In genomic region chr11:32805958-32806357, GRCm38 (mm10) we compare ENCODE assay signal across 10 mouse cellular contexts. TPM values are rescaled to one million over a fixed set of nuclear protein-coding genes. Genes with fewer than 3 reads are reported as not detected.
A peak's percentile ranks its signal among the peaks of the same experiment; 100 is the strongest.
DNase-seq lines count a peak whose midpoint lies in the region; ATAC-seq and TF ChIP-seq lines count a peak whose summit lies in the region.
"Had no signal": no experiment of that assay in that cellular context is flagged by ENCODE, and none has a peak within 500 bp of the region (broad histone marks: within the 10 kb centered on the region; RNA-seq: fewer than 3 reads in every experiment).

No protein-coding gene starts in this region.

- in situ Hi-C loops in CH12.LX (cut with MboI; ENCODE audit: low pct_ligation_motif_present, low pct_unique_long_range_greater_than_20kb, low sequenced_read_pairs) = no loop called here

- peaks cover 10 to 36% of the 10 kb centered on the region in 2 experiments for H3K4me1 ChIP-seq in CH12.LX (ENCODE audit: control insufficient read depth in 1 of 2, insufficient read depth in 2 of 2)
- peaks cover 4% of the 10 kb centered on the region; the same call in 1 of the 2 replicates for H3K4me1 ChIP-seq in kidney, embryonic 14.5 days (ENCODE audit: control insufficient read depth, insufficient read depth, low read length)

- H3K79me2 ChIP-seq in CH12.LX (replicated peaks; ENCODE audit: control insufficient read depth, extremely low read depth, insufficient read depth, poor library complexity, severe bottlenecking) = no peaks in the 10 kb centered on the region

- no peak overlapping the region for H3K9ac ChIP-seq in CH12.LX (ENCODE audit: insufficient read depth, low read depth)
- H3K9ac ChIP-seq in kidney, embryonic 14.5 days (ENCODE audit: low read depth, low read length) = no peak overlapping the region
- H3K9ac ChIP-seq: embryonic facial prominence, embryonic 15.5 days; limb, embryonic 15.5 days had no signal

- H3K27ac ChIP-seq in layer of hippocampus, adult 2 months = no peak overlapping the region
- no peak overlapping the region for H3K27ac ChIP-seq in CH12.LX (ENCODE audit: insufficient read depth, low read depth)
- H3K27ac ChIP-seq in kidney, embryonic 14.5 days (ENCODE audit: low read depth, low read length) = no peak overlapping the region
- H3K27ac ChIP-seq: embryonic facial prominence, embryonic 15.5 days; limb, embryonic 15.5 days had no signal

- peak; percentile 75 for TF ChIP-seq RAD21 in CH12.LX (IDR thresholded peaks at IDR 0.05; ENCODE audit: low read depth, low read length)

- 14% methylated on average over 2 of the region's 2 CpGs for WGBS in kidney, embryonic 14.5 days

- peak; percentile 68; the same call in 1 of the 2 replicates for ATAC-seq in kidney, embryonic 14.5 days (ENCODE audit: low FRiP score, low TSS enrichment)
- ATAC-seq in megakaryocyte, adult 5-6 weeks (ENCODE audit: poor library complexity, severe bottlenecking) = no peak

- H3K4me3 ChIP-seq in layer of hippocampus, adult 2 months = no peak overlapping the region
- H3K4me3 ChIP-seq in CH12.LX (replicated peaks in 1 of 3; ENCODE audit: low read depth in 2 of 3, low read length in 2 of 3, poor library complexity in 1 of 3) = no peak overlapping the region
- no peak overlapping the region for H3K4me3 ChIP-seq in kidney, embryonic 14.5 days (ENCODE audit: low read length)
- H3K4me3 ChIP-seq: embryonic facial prominence, embryonic 15.5 days; limb, embryonic 15.5 days had no signal

- dilution Hi-C loops in CH12.LX (cut with MboI; ENCODE audit: extremely low pct_ligation_motif_present, extremely low pct_unique_long_range_greater_than_20kb, low sequenced_read_pairs) = no loop called here

- no peak overlapping the region for H3K4me2 ChIP-seq in CH12.LX (ENCODE audit: insufficient read depth, low read depth, poor library complexity, severe bottlenecking)
- no peak overlapping the region for H3K4me2 ChIP-seq in kidney, embryonic 14.5 days (replicated peaks; ENCODE audit: low read depth, low read length)
- H3K4me2 ChIP-seq: embryonic facial prominence, embryonic 15.5 days; limb, embryonic 15.5 days had no signal

- TF ChIP-seq POLR2A in CH12.LX (IDR thresholded peaks at IDR 0.05; ENCODE audit: low read depth, low read length) = no peak

- H3K9me3 ChIP-seq in CH12.LX (replicated peaks; ENCODE audit: low read length) = no peaks in the 10 kb centered on the region
- no peaks in the 10 kb centered on the region for H3K9me3 ChIP-seq in kidney, embryonic 14.5 days (ENCODE audit: control insufficient read depth, low read length)
- H3K9me3 ChIP-seq: embryonic facial prominence, embryonic 15.5 days; limb, embryonic 15.5 days had no signal

- TF ChIP-seq EP300 in CH12.LX (IDR thresholded peaks at IDR 0.05; ENCODE audit: low read length) = no peak

- peak; percentile 78 for TF ChIP-seq CTCF in layer of hippocampus, adult 2 months (conservative IDR thresholded peaks at IDR 0.05)
- peak; percentile 90 to 91 for TF ChIP-seq CTCF in CH12.LX (conservative IDR thresholded peaks at IDR 0.05 in 1 of 2, IDR thresholded peaks at IDR 0.05 in 1 of 2; ENCODE audit: low read depth in 2 of 2, low read length in 2 of 2)

- no peaks in the 10 kb centered on the region for H3K36me3 ChIP-seq in CH12.LX (replicated peaks in 1 of 2; ENCODE audit: control insufficient read depth in 1 of 2, insufficient read depth in 1 of 2, low read length in 1 of 2)
- no peaks in the 10 kb centered on the region for H3K36me3 ChIP-seq in kidney, embryonic 14.5 days (ENCODE audit: control insufficient read depth, insufficient read depth, low read length)
- H3K36me3 ChIP-seq: embryonic facial prominence, embryonic 15.5 days; limb, embryonic 15.5 days had no signal

- H3K27me3 ChIP-seq in CH12.LX (replicated peaks) = no peaks in the 10 kb centered on the region
- no peaks in the 10 kb centered on the region for H3K27me3 ChIP-seq in kidney, embryonic 14.5 days (ENCODE audit: control insufficient read depth, insufficient read depth, low read length)
- H3K27me3 ChIP-seq: limb, embryonic 15.5 days had no signal

- DNase-seq in layer of hippocampus, adult 2 months (ENCODE audit: low spot score in 2 of 2) = peak in 1 of 2 experiments; percentile 24
- DNase-seq in layer of hippocampus, postnatal 36 days = no peak
- DNase-seq in CH12.LX (ENCODE audit: extremely low read depth) = peak; percentile 91
- DNase-seq in adrenal gland, adult (ENCODE audit: inconsistent age in 2 of 2, low spot score in 1 of 2) = peak; percentile 47 to 81
- peak; percentile 47 for DNase-seq in embryo, embryonic 9.5 days (ENCODE audit: extremely low spot score)
- peak; percentile 55 for DNase-seq in naive thymus-derived CD4-positive, alpha-beta T cell, adult 2 months (ENCODE audit: low read depth)

TF ChIP-seq in CH12.LX, 34 proteins besides CTCF, POLR2A, EP300 and RAD21:
- TF ChIP-seq E2F4 (IDR thresholded peaks at IDR 0.05; ENCODE audit: insufficient replicate concordance, low read depth, low read length) = no peak
- peak; percentile 87 for TF ChIP-seq SMC3 (IDR thresholded peaks at IDR 0.05; ENCODE audit: low read depth, low read length)
- no peak for TF ChIP-seq ZNF384 (IDR thresholded peaks at IDR 0.05; ENCODE audit: low read depth, low read length)
- peak; percentile 88; the same call in 1 of the 2 replicates for TF ChIP-seq MAZ (IDR thresholded peaks at IDR 0.05; ENCODE audit: low read depth, low read length)

RNA-seq across cellular contexts. Expression of gene Smim23, which starts 18.4 kb away (rescaled TPM):
- total RNA-seq in layer of hippocampus, adult 2 months (2021) = not detected
- total RNA-seq in layer of hippocampus, postnatal 36 days (2021) = not detected
- total RNA-seq in CH12.LX (2012; rRNA removed) (not detected in 2 replicates), CH12.LX (2014; rRNA removed) (not detected in 2 replicates)
- not detected in 2 replicates for polyA plus RNA-seq in CH12.LX (2012; ENCODE audit: insufficient read length, low read depth)
- not detected in 2 replicates for polyA plus RNA-seq in kidney, embryonic 14.5 days (2014; fragmentation: Nextera tagmentation; extraction: Ambion mirVana)
- total RNA-seq in megakaryocyte, adult 5-6 weeks (2015) = not detected in 2 replicates
- not detected in 2 replicates for total RNA-seq in megakaryocyte, adult 5-6 weeks (2017)
- polyA plus RNA-seq: embryonic facial prominence, embryonic 15.5 days; limb, embryonic 15.5 days had no signal

Comparison
In these comparisons a context has a peak if more than half of its experiments do, and no peak if none do; other contexts are left out.
1. DNase-seq: peak in CH12.LX (single experiment), adrenal gland, adult (2 of 2), embryo, embryonic 9.5 days (single experiment) and naive thymus-derived CD4-positive, alpha-beta T cell, adult 2 months (single experiment); none in layer of hippocampus, postnatal 36 days (0 of 2).